Mouse (Mus musculus) cortical plate, adult 2 months (tissue): ENCODE results near the gene Zdhhc4. TPM values are rescaled to one million over a fixed set of nuclear protein-coding genes. Genes with fewer than 3 reads are reported as not detected.

Experiments
- H3K27ac ChIP-seq: fragments of 200-500 bp; 2 replicates; pipeline ENCODE4 v1.5.1; 2012; ENCODE audit warnings: low read length, control low read depth, inconsistent platforms; ENCODE audit not compliant: insufficient read depth
- H3K4me1 ChIP-seq: fragments of 200-500 bp; 2 replicates; pipeline ENCODE4 v1.6.1; 2011; ENCODE audit warnings: low read length; ENCODE audit not compliant: control insufficient read depth, insufficient read depth
- H3K4me3 ChIP-seq: fragments of 200-500 bp; 2 replicates; pipeline ENCODE4 v1.5.1; 2011; ENCODE audit warnings: mild to moderate bottlenecking, low read length, control low read depth; ENCODE audit not compliant: insufficient read depth
- CTCF ChIP-seq: fragments of 200-500 bp; IDR thresholded peaks from 2 replicates; pipeline ENCODE4 v1.5.1; 2011; ENCODE audit warnings: mild to moderate bottlenecking, control low read depth, low read length; ENCODE audit not compliant: insufficient read depth; ENCODE audit errors: extremely low read depth
- POLR2A ChIP-seq: fragments of 200-500 bp; IDR thresholded peaks from 2 replicates; pipeline ENCODE4 v1.6.1; 2011; ENCODE audit warnings: mild to moderate bottlenecking, low read length, control low read depth; ENCODE audit not compliant: insufficient read depth; ENCODE audit errors: extremely low read depth
- polyA plus RNA-seq: library from polyadenylated mRNA; depleted of rRNA; stranded (reverse); fragments of >200 nt; gene quantifications from 2 replicates; pipeline ENCODE4 v1.2.3, GENCODE M21; 2012

Zdhhc4 gene
- polyA plus RNA-seq, 1 experiment, result 67.6 TPM

DNA sequence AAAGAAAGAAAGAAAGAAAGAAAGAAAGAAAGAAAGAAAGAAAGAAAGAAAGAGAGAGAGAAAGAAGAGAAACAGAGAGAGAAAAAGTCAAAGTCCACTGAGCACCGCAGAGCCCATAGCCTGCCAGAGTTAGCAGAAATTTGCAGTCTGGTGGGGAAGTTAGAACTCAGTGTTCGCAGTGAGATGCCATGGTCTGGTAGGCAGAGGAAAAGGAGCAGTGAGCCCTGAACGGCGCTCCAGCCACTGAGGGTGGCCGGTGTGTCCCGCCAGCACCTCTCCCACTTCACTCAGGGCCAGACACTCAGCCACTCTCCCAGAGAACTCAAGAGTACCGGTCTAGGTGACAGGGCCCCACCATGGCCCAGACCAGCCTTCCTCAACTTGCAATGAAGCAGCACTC, 24.8 kb downstream of the Zdhhc4 start:
- Histone ChIP-seq H3K4me1 (no peaks in the 10 kb centered on the region; the same call in 1 of the 2 replicates), H3K4me3 (no peak overlapping the region), H3K27ac (no peak overlapping the region)
- TF ChIP-seq CTCF (no peak), POLR2A (no peak)

GRCm38 (mm10) chr5:143301296-143301695, 27.8 kb downstream of the Zdhhc4 start:
- Histone ChIP-seq H3K27ac (no peak overlapping the region), H3K4me1 (no peaks in the 10 kb centered on the region), H3K4me3 (no peak overlapping the region)
- TF ChIP-seq POLR2A (no peak), CTCF (peak; percentile 39)

- Histone ChIP-seq H3K4me1 (no peaks in the 10 kb centered on the region), H3K27ac (no peak overlapping the region), H3K4me3 (no peak overlapping the region)
- TF ChIP-seq CTCF, result peak; percentile 66
- TF ChIP-seq POLR2A, result no peak
Measured at GRCm38 (mm10) chr5:143299686-143300085, 29.4 kb downstream of the Zdhhc4 start.

GRCm38 (mm10) chr5:143298391-143298790, 30.7 kb downstream of the Zdhhc4 start:
- peak; percentile 18; the same call in 1 of the 2 replicates for TF ChIP-seq CTCF
- no peak for TF ChIP-seq POLR2A
- H3K4me1 ChIP-seq, result no peaks in the 10 kb centered on the region
- H3K4me3 ChIP-seq, result no peak overlapping the region
- no peak overlapping the region for H3K27ac ChIP-seq

DNA sequence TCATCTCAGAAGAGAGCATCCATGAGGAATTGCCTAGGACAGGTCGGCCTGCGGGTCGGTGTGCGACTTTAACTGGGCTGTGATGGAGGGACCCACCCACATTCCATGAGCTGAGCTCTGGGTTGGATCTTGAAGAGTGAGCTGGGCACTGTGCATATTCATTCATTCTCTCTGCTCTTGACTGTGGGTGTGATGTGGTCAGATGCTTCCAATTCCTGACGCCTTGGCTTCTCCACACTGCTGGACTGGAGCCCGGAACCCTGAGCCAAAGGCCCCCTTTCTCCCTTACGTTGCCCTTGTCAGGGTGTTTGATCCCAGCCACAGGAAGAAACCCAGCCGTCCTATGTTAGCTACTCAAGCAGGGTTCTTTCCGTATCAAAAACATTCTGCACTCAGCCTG, 31.1 kb downstream of the Zdhhc4 start:
- Histone ChIP-seq H3K4me3 (no peak overlapping the region), H3K27ac (no peak overlapping the region), H3K4me1 (no peaks in the 10 kb centered on the region)
- TF ChIP-seq CTCF (no peak), POLR2A (no peak)

GRCm38 (mm10) chr5:143295330-143295729, 33.7 kb downstream of the Zdhhc4 start:
- TF ChIP-seq CTCF, result no peak
- TF ChIP-seq POLR2A, result no peak
- Histone ChIP-seq H3K27ac (no peak overlapping the region), H3K4me1 (no peaks in the 10 kb centered on the region), H3K4me3 (no peak overlapping the region)

DNA sequence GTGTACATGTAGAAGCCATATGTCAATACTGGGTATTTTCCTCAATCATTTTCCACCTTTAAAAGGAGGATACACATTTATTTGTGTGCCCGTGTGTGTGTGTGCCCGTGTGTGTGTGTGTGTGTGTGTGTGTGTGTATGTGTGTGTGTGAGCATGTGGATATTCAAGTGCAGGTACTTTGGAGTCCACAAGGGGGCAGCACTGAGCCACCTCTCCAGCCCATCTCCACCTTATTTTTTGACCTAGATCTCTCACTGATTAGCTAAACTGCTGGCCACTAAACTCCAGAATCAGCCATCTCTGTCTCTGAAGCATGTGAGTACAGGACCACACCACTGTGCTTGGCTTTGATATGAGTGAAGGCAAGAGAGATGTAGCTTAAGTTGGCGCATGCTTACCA, 34.2 kb downstream of the Zdhhc4 start:
- no peaks in the 10 kb centered on the region for H3K4me1 ChIP-seq
- TF ChIP-seq POLR2A, result no peak
- no peak for TF ChIP-seq CTCF
- H3K4me3 ChIP-seq, result no peak overlapping the region
- H3K27ac ChIP-seq, result no peak overlapping the region

- H3K27ac ChIP-seq, result no peak within 1 kb of the TSS
- TF ChIP-seq CTCF (no peak), POLR2A (no peak)
- H3K4me1 ChIP-seq, result no peaks in the 10 kb centered on the region
- H3K4me3 ChIP-seq, result peak within 1 kb of the TSS; percentile 48
Measured at GRCm38 (mm10) chr5:143293404-143293803, 35.7 kb downstream of the Zdhhc4 start, which contains the start of gene Zfp853. TSS of gene Zfp853 (minus strand) at chr5:143293623.

DNA sequence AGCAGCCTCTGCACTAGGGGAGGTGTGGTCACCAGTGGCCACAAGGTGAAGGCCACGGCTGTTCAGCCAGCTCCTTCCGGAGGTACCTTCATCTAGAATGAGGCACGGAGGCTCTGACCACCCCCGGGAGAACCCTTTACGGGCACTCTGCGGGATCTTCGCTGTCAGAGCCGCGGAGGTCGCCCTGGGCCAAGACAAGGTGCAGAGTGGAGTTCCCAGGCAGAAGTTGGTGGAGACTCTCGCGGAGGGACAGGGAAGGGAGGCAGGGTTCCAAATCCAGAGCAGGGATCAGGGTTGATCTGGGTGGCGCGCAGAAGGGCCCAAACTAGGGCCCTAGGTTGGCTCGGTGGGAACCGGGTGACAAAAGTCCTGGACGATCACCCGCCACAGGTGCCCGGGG, 36.2 kb downstream of the Zdhhc4 start:
- Histone ChIP-seq H3K4me1 (no peaks in the 10 kb centered on the region), H3K27ac (no peak overlapping the region), H3K4me3 (peak overlapping the region; percentile 48)
- TF ChIP-seq POLR2A, result no peak
- no peak for TF ChIP-seq CTCF

DNA sequence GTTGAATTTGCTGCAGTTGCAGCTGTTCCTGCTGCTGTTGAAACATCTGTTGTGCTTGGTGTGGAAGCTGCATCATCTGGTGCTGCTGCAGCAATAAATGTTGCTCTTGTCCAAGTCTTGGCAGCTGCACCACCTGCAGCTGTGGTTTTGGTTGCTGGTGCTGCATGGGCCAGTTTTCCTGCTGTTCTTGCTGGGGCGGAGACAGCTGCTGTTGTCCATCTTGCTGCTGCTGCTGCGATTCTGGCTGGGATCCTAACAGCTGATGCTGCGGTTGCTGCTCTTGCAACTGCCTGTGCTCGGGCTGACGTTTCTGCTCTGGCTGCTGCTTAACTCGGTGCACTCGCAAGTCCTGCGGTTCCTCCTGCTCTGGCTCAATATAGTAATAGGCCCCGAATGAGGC, 39.8 kb downstream of the Zdhhc4 start:
- Histone ChIP-seq H3K27ac (no peak overlapping the region), H3K4me1 (no peaks in the 10 kb centered on the region), H3K4me3 (no peak overlapping the region)
- TF ChIP-seq POLR2A (no peak), CTCF (no peak)
